Mouse (Mus musculus): ENCODE data around the gene Cipc. TPM values are rescaled to one million over a fixed set of nuclear protein-coding genes. Genes with fewer than 3 reads are reported as not detected.

Cipc gene
- polyA plus RNA-seq, 1 experiment from 2014 or later: 23.2 TPM

GRCm38 (mm10) chr12:86914351-86914750 lies 32.5 kb upstream of the Cipc start:
- Histone ChIP-seq H3K9ac (no peak overlapping the region), H3K27me3 (no peaks in the 10 kb centered on the region), H3K4me1 (peaks cover 33% of the 10 kb centered on the region), H3K4me3 (replicated peaks) (no peak overlapping the region), H3K9me3 (replicated peaks) (no peaks in the 10 kb centered on the region), H3K27ac (replicated peaks) (peak overlapping the region; percentile 61; the same call in 1 of the 2 replicates), H3K4me2 (replicated peaks) (no peak overlapping the region), H3K36me3 (no peaks in the 10 kb centered on the region)
- WGBS: 64% methylated on average over 2 of the region's 2 CpGs
- ATAC-seq (ENCODE audit: insufficient number of reproducible peaks, low FRiP score, low TSS enrichment, low read depth): no peak

DNA sequence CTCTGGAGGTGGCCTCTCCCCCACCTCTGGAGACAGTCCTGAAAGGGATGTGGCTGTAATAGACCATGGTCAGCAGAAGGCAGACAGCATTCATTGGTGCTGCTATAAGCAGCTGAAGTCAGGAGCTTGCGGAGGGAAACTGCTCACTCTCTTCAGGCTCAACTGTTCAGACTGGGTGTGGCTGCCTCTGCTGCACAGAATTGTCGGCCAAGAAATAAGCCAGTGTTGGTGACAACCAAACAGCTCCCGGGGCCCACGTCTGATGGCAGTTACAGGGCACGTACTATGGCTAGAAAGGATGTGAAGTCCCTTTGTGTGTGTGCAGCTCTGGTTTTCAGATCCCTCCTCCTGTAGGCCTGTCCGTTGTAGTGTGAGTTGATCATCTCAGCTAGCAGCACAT lies 32.1 kb upstream of the Cipc start:
- 0 out of 2 replicates have a peak, but pooled peaks have one; percentile 23 for ATAC-seq (ENCODE audit: insufficient number of reproducible peaks, low FRiP score, low TSS enrichment, low read depth)
- H3K4me1 ChIP-seq: peaks cover 34% of the 10 kb centered on the region
- H3K27ac ChIP-seq (replicated peaks): peak overlapping the region; percentile 61; the same call in 1 of the 2 replicates

GRCm38 (mm10) chr12:86915617-86916016 lies 31.2 kb upstream of the Cipc start:
- Histone ChIP-seq H3K4me1 (peaks cover 34% of the 10 kb centered on the region), H3K27ac (replicated peaks) (no peak overlapping the region), H3K27me3 (no peaks in the 10 kb centered on the region), H3K9me3 (replicated peaks) (no peaks in the 10 kb centered on the region), H3K4me3 (replicated peaks) (no peak overlapping the region), H3K36me3 (no peaks in the 10 kb centered on the region), H3K9ac (no peak overlapping the region), H3K4me2 (replicated peaks) (no peak overlapping the region)
- 78% methylated on average over 7 of the region's 7 CpGs for whole genome bisulfite sequencing
- no peak for ATAC-seq (ENCODE audit: insufficient number of reproducible peaks, low FRiP score, low TSS enrichment, low read depth)

More for the DNA sequence above, 32.1 kb upstream of the Cipc start:
- H3K9me3 ChIP-seq (replicated peaks): no peaks in the 10 kb centered on the region
- no peak overlapping the region for H3K4me3 ChIP-seq (replicated peaks)
- H3K9ac ChIP-seq: no peak overlapping the region
- H3K27me3 ChIP-seq: no peaks in the 10 kb centered on the region
- no peak overlapping the region for H3K4me2 ChIP-seq (replicated peaks)
- no peaks in the 10 kb centered on the region for H3K36me3 ChIP-seq
- WGBS: 54% methylated on average over 6 of the region's 6 CpGs

- no peaks in the 10 kb centered on the region for H3K36me3 ChIP-seq
- no peak for ATAC-seq (ENCODE audit: insufficient number of reproducible peaks, low FRiP score, low TSS enrichment, low read depth)
- no peak overlapping the region for H3K9ac ChIP-seq
- H3K4me3 ChIP-seq (replicated peaks): no peak overlapping the region
- peaks cover 25% of the 10 kb centered on the region for H3K4me1 ChIP-seq
- WGBS: 80% methylated on average over 7 of the region's 7 CpGs
- H3K27me3 ChIP-seq: no peaks in the 10 kb centered on the region
- no peak overlapping the region for H3K4me2 ChIP-seq (replicated peaks)
- H3K27ac ChIP-seq (replicated peaks): no peak overlapping the region
- no peaks in the 10 kb centered on the region for H3K9me3 ChIP-seq (replicated peaks)
Observed at GRCm38 (mm10) chr12:86916796-86917573, 29.9 kb upstream of the Cipc start.

- ATAC-seq (ENCODE audit: insufficient number of reproducible peaks, low FRiP score, low TSS enrichment, low read depth): no peak
- WGBS: 36% methylated on average over 11 of the region's 11 CpGs
- Histone ChIP-seq H3K4me1 (peaks cover 16% of the 10 kb centered on the region; the same call in 1 of the 2 replicates), H3K4me3 (replicated peaks) (no peak overlapping the region), H3K27ac (replicated peaks) (no peak overlapping the region), H3K36me3 (no peaks in the 10 kb centered on the region), H3K9me3 (replicated peaks) (no peaks in the 10 kb centered on the region), H3K9ac (no peak overlapping the region), H3K4me2 (replicated peaks) (no peak overlapping the region), H3K27me3 (no peaks in the 10 kb centered on the region)
Observed at GRCm38 (mm10) chr12:86918361-86918967, 28.4 kb upstream of the Cipc start.

DNA sequence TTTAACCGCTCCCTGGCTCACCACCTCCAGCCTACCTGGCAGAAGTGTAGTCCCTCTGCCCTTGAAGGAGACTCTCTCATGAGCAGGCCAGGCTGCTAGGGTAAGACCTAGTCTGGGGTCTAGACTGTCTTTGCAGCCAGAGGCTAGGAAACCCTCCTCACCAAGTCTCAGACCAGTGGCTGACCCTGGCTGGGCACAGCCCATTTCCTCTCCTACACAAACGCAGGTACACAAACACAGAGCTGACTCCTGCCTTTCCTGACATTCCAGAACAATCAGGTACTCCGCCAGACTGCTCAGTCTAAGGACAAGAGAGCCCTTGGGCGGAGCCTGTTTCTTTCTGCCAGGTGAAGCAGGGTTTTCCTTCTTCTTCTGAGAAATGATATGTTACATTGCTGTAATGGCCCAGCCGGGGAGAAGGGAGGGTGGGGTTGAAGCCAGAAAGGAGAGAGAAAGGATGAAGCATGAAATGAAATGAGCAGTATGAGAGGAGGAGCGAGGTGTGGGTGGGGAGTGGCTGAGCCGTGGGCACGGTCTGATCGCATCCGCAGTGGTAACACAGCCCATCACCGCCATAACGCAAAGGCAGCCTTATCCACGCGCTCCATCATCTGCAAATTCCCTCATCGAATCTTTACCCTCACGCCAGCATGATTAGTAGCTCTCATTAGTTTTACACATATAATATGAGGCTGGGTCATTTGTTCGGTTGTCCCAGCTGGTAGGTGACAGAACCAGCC lies 27.7 kb upstream of the Cipc start:
- H3K4me2 ChIP-seq (replicated peaks): no peak overlapping the region
- H3K9me3 ChIP-seq (replicated peaks): no peaks in the 10 kb centered on the region
- no peak for ATAC-seq (ENCODE audit: insufficient number of reproducible peaks, low FRiP score, low TSS enrichment, low read depth)
- WGBS: 72% methylated on average over 17 of the region's 17 CpGs
- H3K4me3 ChIP-seq (replicated peaks): no peak overlapping the region
- H3K27ac ChIP-seq (replicated peaks): no peak overlapping the region
- no peak overlapping the region for H3K9ac ChIP-seq
- peaks cover 20% of the 10 kb centered on the region; the same call in 1 of the 2 replicates for H3K4me1 ChIP-seq
- H3K36me3 ChIP-seq: no peaks in the 10 kb centered on the region
- H3K27me3 ChIP-seq: no peaks in the 10 kb centered on the region

DNA sequence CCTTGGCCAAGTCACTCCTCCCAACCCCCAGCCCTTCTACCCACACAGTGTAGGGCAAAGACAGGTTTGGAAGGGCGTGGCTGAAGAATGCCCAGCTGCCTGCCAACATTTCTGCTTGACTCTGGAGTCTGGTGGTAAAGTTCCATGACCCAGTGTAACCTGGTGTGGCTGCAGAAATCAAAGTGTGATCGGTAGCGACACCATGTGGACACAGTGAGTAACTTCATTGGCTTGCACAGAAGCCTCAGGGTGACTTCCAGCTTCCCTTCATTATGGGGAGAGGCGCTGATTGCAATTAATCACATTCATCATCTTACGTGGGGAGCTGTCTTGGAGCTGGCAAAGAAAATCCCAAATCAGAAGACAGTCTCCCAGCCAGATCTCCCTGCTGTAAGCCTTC lies 23.0 kb upstream of the Cipc start:
- no peak overlapping the region for H3K4me3 ChIP-seq (replicated peaks)
- peaks cover 10% of the 10 kb centered on the region; the same call in 1 of the 2 replicates for H3K4me1 ChIP-seq
- H3K9me3 ChIP-seq (replicated peaks): no peaks in the 10 kb centered on the region
- H3K27me3 ChIP-seq: no peaks in the 10 kb centered on the region
- 5% methylated on average over 5 of the region's 5 CpGs for WGBS
- H3K27ac ChIP-seq (replicated peaks): no peak overlapping the region
- peak; percentile 72 for ATAC-seq (ENCODE audit: insufficient number of reproducible peaks, low FRiP score, low TSS enrichment, low read depth)
- no peak overlapping the region for H3K4me2 ChIP-seq (replicated peaks)
- no peak overlapping the region for H3K9ac ChIP-seq
- no peaks in the 10 kb centered on the region for H3K36me3 ChIP-seq

DNA sequence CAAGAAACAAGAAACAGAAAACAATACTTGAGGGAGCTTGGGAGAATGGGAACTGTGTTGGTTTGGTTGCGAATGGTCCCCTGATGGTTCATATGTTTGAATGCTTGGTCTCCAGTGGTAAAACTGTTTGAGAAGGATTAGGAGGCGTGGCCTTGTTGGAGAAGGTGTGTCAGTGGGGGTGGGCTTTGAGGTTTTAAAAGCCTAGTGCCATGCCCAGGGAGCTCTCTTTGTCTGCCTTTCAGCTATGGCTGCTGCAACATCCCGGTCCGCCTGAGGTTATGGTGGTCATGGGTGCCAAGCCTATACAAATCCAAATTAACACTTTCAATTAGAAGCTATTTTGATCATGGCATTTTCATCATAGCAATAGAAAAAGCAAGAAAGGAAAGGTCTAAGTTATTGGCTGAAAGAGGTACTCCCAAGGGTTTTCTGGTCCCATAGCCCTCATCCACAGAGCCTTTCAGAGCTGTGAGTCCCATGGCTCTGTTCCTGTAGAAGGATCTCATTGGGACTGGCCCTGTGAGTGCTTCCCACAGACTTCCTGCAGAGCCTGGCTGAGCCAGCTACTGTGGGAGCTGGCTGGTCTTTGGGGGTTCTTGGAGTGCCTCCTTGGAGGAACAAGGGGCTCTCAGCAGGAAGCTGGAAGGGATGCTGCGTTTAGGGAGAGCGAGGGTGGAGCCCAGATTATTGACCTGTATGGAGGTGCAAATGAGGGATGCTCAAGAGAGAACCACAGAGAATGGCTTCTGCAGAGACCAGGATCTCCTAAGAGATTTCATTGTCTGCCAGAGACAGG lies 15.7 kb upstream of the Cipc start:
- no peak for ATAC-seq (ENCODE audit: insufficient number of reproducible peaks, low FRiP score, low TSS enrichment, low read depth)
- Histone ChIP-seq H3K4me3 (replicated peaks) (no peak overlapping the region), H3K4me2 (replicated peaks) (no peak overlapping the region), H3K9me3 (replicated peaks) (no peaks in the 10 kb centered on the region), H3K9ac (no peak overlapping the region), H3K36me3 (no peaks in the 10 kb centered on the region), H3K4me1 (0 out of 2 replicates have a peak, but pooled peaks cover 3% of the 10 kb centered on the region), H3K27ac (replicated peaks) (no peak overlapping the region), H3K27me3 (no peaks in the 10 kb centered on the region)
- 75% methylated on average over 6 of the region's 6 CpGs for WGBS

DNA sequence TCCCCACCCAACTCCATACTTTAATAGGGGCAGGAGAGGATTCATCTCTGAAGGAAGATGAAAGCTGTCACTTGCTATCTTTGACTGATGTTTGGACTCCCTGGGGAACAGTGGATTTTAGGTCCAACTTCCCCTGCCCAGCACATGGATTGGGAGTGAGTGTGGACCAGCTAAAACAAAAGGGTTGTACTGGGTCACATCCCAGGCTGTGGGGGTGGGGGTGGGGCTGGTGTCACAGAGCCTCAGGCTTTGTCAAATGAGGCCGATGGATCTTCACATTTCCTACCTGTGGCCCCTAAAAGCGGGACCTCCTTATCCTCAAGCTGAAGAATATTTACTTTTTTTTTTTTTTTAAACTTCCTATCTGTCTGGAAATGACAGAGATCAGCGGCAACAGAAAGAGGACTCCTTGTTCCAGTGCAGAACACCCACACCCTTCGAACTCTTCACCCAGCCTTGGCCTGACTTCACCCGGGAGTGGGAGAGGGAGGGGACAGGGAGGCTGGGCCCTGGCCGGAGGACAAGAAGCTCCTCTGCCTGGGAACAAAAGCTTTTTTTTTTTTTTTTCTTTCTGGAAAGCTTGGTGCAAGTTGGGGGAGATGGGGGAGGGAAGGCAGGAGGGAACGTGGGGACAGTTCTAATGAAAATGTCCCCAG lies 14.8 kb upstream of the Cipc start:
- 15% methylated on average over 7 of the region's 7 CpGs for WGBS
- no peak overlapping the region for H3K4me2 ChIP-seq (replicated peaks)
- ATAC-seq (ENCODE audit: insufficient number of reproducible peaks, low FRiP score, low TSS enrichment, low read depth): no peak
- H3K4me1 ChIP-seq: peaks cover 7% of the 10 kb centered on the region; the same call in 1 of the 2 replicates
- H3K4me3 ChIP-seq (replicated peaks): no peak overlapping the region
- H3K9me3 ChIP-seq (replicated peaks): no peaks in the 10 kb centered on the region
- H3K9ac ChIP-seq: no peak overlapping the region
- no peaks in the 10 kb centered on the region for H3K27me3 ChIP-seq
- no peak overlapping the region for H3K27ac ChIP-seq (replicated peaks)
- H3K36me3 ChIP-seq: no peaks in the 10 kb centered on the region

DNA sequence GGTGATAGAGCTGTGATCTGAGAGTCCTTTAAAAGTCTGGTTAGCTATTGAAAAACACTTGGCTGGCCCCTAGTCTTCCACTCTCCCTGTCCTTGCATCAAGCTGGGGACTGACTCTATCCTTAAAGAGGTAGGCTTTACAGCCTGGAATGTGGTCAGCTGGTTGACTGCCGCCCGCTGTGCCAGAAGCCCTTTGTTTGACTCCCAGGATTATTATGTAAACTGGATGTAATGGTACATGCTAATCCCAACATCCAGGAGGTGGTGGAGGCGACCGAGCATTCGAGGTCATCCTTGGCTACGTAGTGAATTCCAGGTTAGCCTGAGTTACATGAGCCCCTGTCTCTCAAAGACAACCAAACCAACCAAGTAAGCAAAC lies 14.3 kb upstream of the Cipc start:
- H3K9me3 ChIP-seq (replicated peaks): no peaks in the 10 kb centered on the region
- H3K27me3 ChIP-seq: no peaks in the 10 kb centered on the region
- ATAC-seq (ENCODE audit: insufficient number of reproducible peaks, low FRiP score, low TSS enrichment, low read depth): no peak
- WGBS: 32% methylated on average over 6 of the region's 6 CpGs
- H3K27ac ChIP-seq (replicated peaks): no peak overlapping the region
- H3K36me3 ChIP-seq: no peaks in the 10 kb centered on the region
- H3K9ac ChIP-seq: no peak overlapping the region
- peaks cover 11% of the 10 kb centered on the region; the same call in 1 of the 2 replicates for H3K4me1 ChIP-seq
- H3K4me2 ChIP-seq (replicated peaks): no peak overlapping the region
- H3K4me3 ChIP-seq (replicated peaks): no peak overlapping the region

Data from embryonic facial prominence, embryonic 15.5 days (tissue).